Mouse (Mus musculus) megakaryocyte, embryonic 14.5 days (primary cell): ENCODE data around the gene Ptgir. TPM values are rescaled to one million over a fixed set of nuclear protein-coding genes. Genes with fewer than 3 reads are reported as not detected.

Experiments
- H3K27me3 ChIP-seq: replicated peaks from 2 replicates; pipeline ENCODE3; 2012; ENCODE audit warnings: inconsistent platforms
- H3K36me3 ChIP-seq: replicated peaks from 2 replicates; pipeline ENCODE3; 2012; ENCODE audit warnings: low read length, inconsistent platforms, mixed read lengths
- H3K4me1 ChIP-seq: 2 replicates; pipeline ENCODE4 v1.6.1; 2012; ENCODE audit warnings: inconsistent platforms
- H3K4me3 ChIP-seq: replicated peaks from 2 replicates; pipeline ENCODE3; 2012; ENCODE audit warnings: moderate library complexity, mild to moderate bottlenecking, inconsistent platforms
- H3K9me3 ChIP-seq: 2 replicates; pipeline ENCODE4 v1.6.1; 2012; ENCODE audit warnings: inconsistent platforms
- FLI1 ChIP-seq: IDR thresholded peaks from 2 replicates; pipeline ENCODE4 v1.6.1; 2012; ENCODE audit warnings: low read length, inconsistent platforms, mixed read lengths
- GATA1 ChIP-seq: IDR thresholded peaks from 3 replicates; pipeline ENCODE4 v1.6.1; 2012; ENCODE audit warnings: mixed read lengths, low read length, inconsistent platforms, borderline replicate concordance
- polyA plus RNA-seq: library from polyadenylated mRNA; stranded (reverse); fragments of >175 nt; gene quantifications from 2 replicates; pipeline ENCODE4 v1.2.3, GENCODE M21; 2012; ENCODE audit warnings: low replicate concordance; ENCODE audit not compliant: insufficient read depth

Gene Ptgir
- polyA plus RNA-seq, result 56.9 and 66.7 TPM in 2 replicates

- no peaks in the 10 kb centered on the region for H3K9me3 ChIP-seq
- H3K4me1 ChIP-seq, result peaks cover 100% of the 10 kb centered on the region
- peaks cover 49% of the 10 kb centered on the region for H3K36me3 ChIP-seq
- peak within 1 kb of the TSS; percentile 94 for H3K4me3 ChIP-seq
- no peak for TF ChIP-seq GATA1
- no peak for TF ChIP-seq FLI1
- no peaks in the 10 kb centered on the region for H3K27me3 ChIP-seq
These were observed at the start of gene Ptgir for GRCm38 (mm10) chr7:16906281-16906680. TSS of gene Ptgir (plus strand) at chr7:16906490.

DNA sequence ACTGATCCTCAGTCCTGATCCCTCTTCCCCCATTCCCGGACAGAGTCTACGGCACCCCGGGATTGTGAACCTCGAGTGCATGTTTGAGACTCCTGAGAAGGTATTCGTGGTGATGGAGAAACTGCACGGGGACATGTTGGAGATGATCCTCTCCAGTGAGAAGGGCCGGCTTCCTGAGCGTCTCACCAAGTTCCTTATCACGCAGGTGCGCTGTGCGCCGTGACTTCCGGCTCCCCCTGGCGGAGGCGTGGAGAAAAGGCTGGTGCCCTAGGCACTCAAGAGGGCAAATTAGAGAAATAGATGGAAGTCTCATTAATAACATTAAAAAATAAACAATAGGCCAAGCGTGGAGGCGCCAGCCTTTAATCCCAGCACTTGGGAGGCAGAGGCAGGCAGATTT lies 48.0 kb upstream of the Ptgir start:
- no peak for TF ChIP-seq GATA1
- TF ChIP-seq FLI1, result no peak
- Histone ChIP-seq H3K4me1 (peaks cover 19% of the 10 kb centered on the region), H3K4me3 (no peak overlapping the region), H3K27me3 (no peaks in the 10 kb centered on the region), H3K9me3 (no peaks in the 10 kb centered on the region), H3K36me3 (peaks cover 98% of the 10 kb centered on the region)

DNA sequence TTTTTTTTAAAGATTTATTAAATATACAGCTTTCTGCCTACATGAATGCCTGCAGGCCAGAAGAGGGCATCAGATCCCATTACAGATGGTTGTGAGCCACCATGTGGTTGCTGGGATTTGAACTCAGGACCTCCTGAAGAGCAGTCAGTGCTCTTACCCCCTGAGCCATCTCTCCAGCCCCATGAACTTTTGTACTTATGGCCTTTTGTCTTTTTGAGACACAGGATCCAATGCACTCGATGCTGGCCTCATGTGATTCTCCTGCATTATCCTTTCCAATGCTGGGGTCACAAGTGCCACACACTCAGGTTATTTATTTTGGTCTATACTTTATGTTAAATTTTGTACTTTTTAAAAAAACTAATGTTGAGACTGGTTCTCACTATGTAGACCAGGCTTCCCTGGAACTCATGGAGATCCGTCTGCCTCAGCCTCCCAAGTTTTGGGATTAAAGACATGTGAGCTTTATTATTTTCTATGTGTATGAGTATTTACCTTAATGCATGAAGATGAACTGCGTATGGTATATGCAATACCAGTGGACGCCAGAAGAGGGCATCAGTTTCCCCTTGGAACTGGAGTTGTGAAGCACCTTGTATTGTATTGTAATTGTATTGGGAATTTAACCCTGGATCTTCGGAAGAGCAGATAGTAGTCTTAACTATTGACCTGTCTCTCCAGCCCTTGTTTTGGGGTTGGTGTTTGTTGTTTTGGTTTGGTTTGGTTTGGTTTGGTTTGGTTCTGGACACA lies 46.2 kb upstream of the Ptgir start:
- Histone ChIP-seq H3K36me3 (peaks cover 98% of the 10 kb centered on the region), H3K27me3 (no peaks in the 10 kb centered on the region), H3K4me3 (no peak overlapping the region), H3K9me3 (no peaks in the 10 kb centered on the region), H3K4me1 (peaks cover 15% of the 10 kb centered on the region)
- TF ChIP-seq GATA1, result no peak
- TF ChIP-seq FLI1, result no peak

- no peak overlapping the region for H3K4me3 ChIP-seq
- TF ChIP-seq GATA1, result no peak
- no peak for TF ChIP-seq FLI1
- no peaks in the 10 kb centered on the region for H3K27me3 ChIP-seq
- no peaks in the 10 kb centered on the region for H3K9me3 ChIP-seq
- H3K36me3 ChIP-seq, result peaks cover 99% of the 10 kb centered on the region
- H3K4me1 ChIP-seq, result peaks cover 18% of the 10 kb centered on the region
These were observed 38.8 kb upstream of the Ptgir start for GRCm38 (mm10) chr7:16867488-16867887.

- H3K9me3 ChIP-seq, result no peaks in the 10 kb centered on the region
- no peak for TF ChIP-seq GATA1
- TF ChIP-seq FLI1, result no peak
- peaks cover 83% of the 10 kb centered on the region for H3K36me3 ChIP-seq
- peaks cover 26% of the 10 kb centered on the region for H3K4me1 ChIP-seq
- no peak overlapping the region for H3K4me3 ChIP-seq
- no peaks in the 10 kb centered on the region for H3K27me3 ChIP-seq
These were observed 36.8 kb upstream of the Ptgir start for GRCm38 (mm10) chr7:16869497-16869896.

GRCm38 (mm10) chr7:16871600-16871999 lies 34.7 kb upstream of the Ptgir start:
- H3K4me3 ChIP-seq, result no peak overlapping the region
- no peaks in the 10 kb centered on the region for H3K9me3 ChIP-seq
- no peak for TF ChIP-seq GATA1
- no peak for TF ChIP-seq FLI1
- H3K4me1 ChIP-seq, result peaks cover 31% of the 10 kb centered on the region
- H3K36me3 ChIP-seq, result peaks cover 62% of the 10 kb centered on the region
- peaks cover 5% of the 10 kb centered on the region for H3K27me3 ChIP-seq

DNA sequence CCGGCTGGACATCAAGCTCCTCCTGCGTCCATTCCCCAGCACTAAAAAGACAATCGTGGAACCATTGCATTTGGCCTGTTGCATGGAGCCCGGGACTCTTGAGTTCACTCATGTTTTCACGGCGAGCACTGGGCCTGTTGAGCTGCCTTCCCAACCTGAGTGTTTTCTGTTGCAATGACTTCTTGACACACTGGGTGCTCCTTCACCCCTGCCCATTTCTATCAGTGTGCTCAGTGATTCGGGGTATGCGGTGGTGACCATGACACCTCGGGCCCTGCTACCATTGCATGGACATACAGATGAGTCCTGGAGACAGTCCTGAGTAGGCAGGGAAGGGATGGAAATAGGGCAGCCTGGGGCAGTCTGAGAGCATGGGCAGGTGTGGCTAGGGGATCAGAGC lies 33.8 kb upstream of the Ptgir start:
- TF ChIP-seq FLI1 (no peak), GATA1 (no peak)
- Histone ChIP-seq H3K4me3 (no peak overlapping the region), H3K36me3 (peaks cover 53% of the 10 kb centered on the region)

GRCm38 (mm10) chr7:16873392-16873791 lies 32.9 kb upstream of the Ptgir start:
- H3K36me3 ChIP-seq, result peaks cover 45% of the 10 kb centered on the region
- no peaks in the 10 kb centered on the region for H3K9me3 ChIP-seq
- H3K4me3 ChIP-seq, result no peak overlapping the region
- peaks cover 38% of the 10 kb centered on the region for H3K4me1 ChIP-seq
- TF ChIP-seq FLI1, result no peak
- TF ChIP-seq GATA1, result no peak
- H3K27me3 ChIP-seq, result peaks cover 9% of the 10 kb centered on the region

More for the DNA sequence above, 33.8 kb upstream of the Ptgir start:
- Histone ChIP-seq H3K4me1 (peaks cover 38% of the 10 kb centered on the region), H3K27me3 (peaks cover 9% of the 10 kb centered on the region), H3K9me3 (no peaks in the 10 kb centered on the region)

DNA sequence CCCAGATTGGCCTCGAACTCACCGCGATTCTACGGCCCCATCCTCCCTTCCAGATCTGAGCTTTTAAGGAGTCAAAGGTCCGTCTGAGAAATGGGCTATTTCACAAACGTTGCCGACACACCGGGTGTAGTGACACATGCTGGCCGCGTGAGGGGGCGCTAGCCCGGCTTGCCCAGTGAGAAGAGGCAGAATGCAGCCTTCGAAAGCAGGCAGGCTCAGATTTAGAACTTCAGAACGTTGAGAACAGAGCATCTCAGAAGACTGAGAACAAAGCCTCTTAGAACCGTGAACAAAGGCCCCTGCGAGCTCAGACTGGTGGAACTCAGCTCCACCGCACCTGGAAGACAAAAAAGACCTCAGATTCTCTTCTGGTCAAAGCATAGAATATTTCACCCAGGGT lies 32.1 kb upstream of the Ptgir start:
- Histone ChIP-seq H3K4me3 (peak overlapping the region; percentile 95), H3K4me1 (peaks cover 39% of the 10 kb centered on the region), H3K36me3 (peaks cover 37% of the 10 kb centered on the region), H3K27me3 (peaks cover 11% of the 10 kb centered on the region), H3K9me3 (no peaks in the 10 kb centered on the region)
- TF ChIP-seq FLI1 (no peak), GATA1 (no peak)

DNA sequence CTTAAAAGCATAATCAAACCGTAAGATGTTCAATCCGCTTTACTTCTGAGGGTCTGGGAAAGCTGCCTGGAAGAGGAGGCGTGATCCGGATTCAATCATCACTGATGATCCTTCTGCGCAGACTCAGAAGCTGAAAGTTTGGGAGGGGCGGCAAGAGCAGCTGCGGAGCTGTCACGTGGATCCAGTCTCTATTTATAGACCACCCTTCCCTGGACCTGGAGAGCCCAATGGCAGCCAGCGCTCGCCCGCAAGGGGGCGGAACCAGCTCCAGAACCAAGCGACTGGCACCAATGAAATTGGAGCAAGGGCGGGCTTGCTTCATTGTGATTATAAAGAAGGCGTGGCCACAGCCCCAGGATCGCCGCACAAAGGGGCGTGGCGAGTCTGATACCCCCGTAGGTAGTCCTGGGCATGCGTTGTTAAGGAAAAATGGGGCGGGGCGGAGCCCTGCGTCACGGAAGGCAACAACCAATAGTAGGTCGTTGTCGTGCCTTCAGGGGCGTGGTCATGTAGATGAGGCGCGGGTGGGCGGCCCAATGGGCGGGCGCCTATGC lies 31.5 kb upstream of the Ptgir start:
- peaks cover 13% of the 10 kb centered on the region for H3K27me3 ChIP-seq
- H3K4me3 ChIP-seq, result peak overlapping the region; percentile 95
- no peak for TF ChIP-seq GATA1
- no peak for TF ChIP-seq FLI1
- H3K9me3 ChIP-seq, result no peaks in the 10 kb centered on the region
- H3K36me3 ChIP-seq, result peaks cover 31% of the 10 kb centered on the region
- peaks cover 41% of the 10 kb centered on the region for H3K4me1 ChIP-seq
